Mouse (Mus musculus): ENCODE results near the gene Rab27a. TPM values are rescaled to one million over a fixed set of nuclear protein-coding genes. Genes with fewer than 3 reads are reported as not detected.
"Not testable (repeated sequence)": the region's sequence is repeated elsewhere in the genome, so short reads cannot be mapped to it uniquely, and the experiment has no call there.

Rab27a gene
- polyA plus RNA-seq, 1 experiment from 2014 or later: 2.9 TPM

DNA sequence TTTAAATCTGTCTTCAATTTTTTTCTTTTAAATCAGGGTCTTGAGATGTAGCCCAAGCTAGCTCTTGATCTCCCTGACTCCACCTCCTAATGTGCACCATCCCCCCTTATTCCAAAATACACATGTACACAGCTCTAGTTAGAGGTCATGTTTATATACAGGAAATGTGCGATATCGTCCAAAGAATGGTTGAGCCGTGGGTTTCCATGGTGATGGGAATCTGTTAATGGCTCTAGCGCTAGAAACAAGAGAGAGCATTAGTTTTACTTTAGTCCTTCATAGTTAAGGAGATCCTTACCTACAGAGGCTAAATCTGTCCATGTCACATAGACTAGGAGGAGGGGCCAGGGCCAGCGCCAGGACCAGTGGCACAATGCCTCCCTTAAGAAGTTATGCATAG is 5.2 kb downstream of the Rab27a start:
- Histone ChIP-seq H3K36me3 (no peaks in the 10 kb centered on the region), H3K9ac (no peak overlapping the region), H3K4me3 (no peak overlapping the region), H3K4me2 (replicated peaks) (no peak overlapping the region), H3K9me3 (replicated peaks) (no peaks in the 10 kb centered on the region), H3K4me1 (peaks cover 7% of the 10 kb centered on the region), H3K27me3 (peaks cover 2% of the 10 kb centered on the region; the same call in 1 of the 2 replicates), H3K27ac (no peak overlapping the region)
- 79% methylated on average over 5 of the region's 5 CpGs for WGBS
- ATAC-seq (ENCODE audit: low FRiP score): no peak

DNA sequence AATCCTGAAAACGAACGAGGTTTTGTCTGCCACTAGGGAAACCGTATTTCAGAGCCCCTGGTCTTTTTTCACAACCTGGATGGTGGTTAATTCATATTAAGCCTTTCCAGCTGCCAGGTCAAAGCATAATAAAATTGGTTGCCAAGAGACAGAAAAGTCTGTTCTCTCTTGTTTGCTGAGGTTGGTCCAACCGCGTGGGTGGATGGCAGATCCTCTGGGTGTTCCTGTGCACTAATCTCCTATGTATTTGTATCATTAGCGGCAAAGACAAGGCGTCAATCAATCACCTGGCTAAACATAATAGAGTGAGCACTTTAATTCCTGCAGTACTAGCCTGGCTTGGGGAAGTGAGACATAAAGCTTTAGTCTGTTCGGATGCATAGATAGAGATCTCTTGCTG is 6.0 kb downstream of the Rab27a start:
- no peak overlapping the region for H3K4me2 ChIP-seq (replicated peaks)
- no peaks in the 10 kb centered on the region for H3K9me3 ChIP-seq (replicated peaks)
- ATAC-seq (ENCODE audit: low FRiP score): no peak
- peaks cover 2% of the 10 kb centered on the region; the same call in 1 of the 2 replicates for H3K27me3 ChIP-seq
- H3K9ac ChIP-seq: no peak overlapping the region
- no peak overlapping the region for H3K27ac ChIP-seq
- 68% methylated on average over 8 of the region's 8 CpGs for WGBS
- no peaks in the 10 kb centered on the region for H3K36me3 ChIP-seq
- no peak overlapping the region for H3K4me3 ChIP-seq
- no peaks in the 10 kb centered on the region for H3K4me1 ChIP-seq

DNA sequence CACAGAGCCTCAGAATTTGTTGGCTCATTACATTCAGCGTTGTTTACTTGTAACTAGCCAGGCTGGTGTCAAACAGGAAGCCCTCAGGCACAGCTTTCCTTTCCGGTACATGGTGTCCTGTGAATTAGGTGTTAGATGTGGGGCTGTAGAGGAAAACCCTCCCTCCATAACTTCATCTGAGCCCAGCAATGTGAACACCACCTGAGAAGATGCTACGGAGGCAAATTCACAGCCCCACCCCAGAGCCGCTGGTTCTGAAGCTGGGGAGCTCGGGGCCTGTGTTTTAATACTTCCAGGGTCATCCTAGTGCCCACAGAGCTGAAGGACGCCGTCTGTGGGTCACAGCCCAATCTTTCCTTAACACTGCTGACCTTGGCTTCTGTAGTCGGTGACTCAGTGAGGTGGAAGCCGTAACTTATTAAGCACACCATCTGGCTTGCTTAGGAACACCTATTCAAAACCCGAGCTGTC is 10.8 kb downstream of the Rab27a start:
- no peak overlapping the region for H3K9ac ChIP-seq
- H3K9me3 ChIP-seq (replicated peaks): no peaks in the 10 kb centered on the region
- H3K27ac ChIP-seq: no peak overlapping the region
- ATAC-seq (ENCODE audit: low FRiP score): no peak
- H3K4me2 ChIP-seq (replicated peaks): no peak overlapping the region
- no peaks in the 10 kb centered on the region for H3K4me1 ChIP-seq
- H3K4me3 ChIP-seq: no peak overlapping the region
- 72% methylated on average over 10 of the region's 10 CpGs for WGBS
- H3K36me3 ChIP-seq: no peaks in the 10 kb centered on the region
- H3K27me3 ChIP-seq: no peaks in the 10 kb centered on the region

DNA sequence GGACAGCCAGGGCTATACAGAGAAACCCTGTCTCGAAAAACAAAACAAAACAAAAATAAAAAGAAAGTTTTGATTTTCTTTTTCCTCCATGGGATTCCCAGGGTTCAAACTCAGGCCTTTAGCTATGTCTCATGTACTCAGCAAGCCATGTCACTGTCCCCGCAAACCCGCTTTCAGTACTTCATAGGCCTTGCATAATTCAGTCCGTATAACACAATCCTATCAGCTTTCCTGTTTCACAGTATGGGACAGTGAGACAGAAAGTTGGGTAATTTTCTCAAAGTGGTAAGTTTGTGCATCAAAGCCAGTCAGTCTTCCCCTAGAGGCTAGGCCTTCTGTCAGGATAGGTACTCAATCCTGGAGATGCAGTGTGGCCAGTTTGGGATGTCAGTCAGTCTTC is 14.6 kb downstream of the Rab27a start:
- 87% methylated on average over 4 of the region's 4 CpGs for WGBS
- H3K27me3 ChIP-seq: no peaks in the 10 kb centered on the region

DNA sequence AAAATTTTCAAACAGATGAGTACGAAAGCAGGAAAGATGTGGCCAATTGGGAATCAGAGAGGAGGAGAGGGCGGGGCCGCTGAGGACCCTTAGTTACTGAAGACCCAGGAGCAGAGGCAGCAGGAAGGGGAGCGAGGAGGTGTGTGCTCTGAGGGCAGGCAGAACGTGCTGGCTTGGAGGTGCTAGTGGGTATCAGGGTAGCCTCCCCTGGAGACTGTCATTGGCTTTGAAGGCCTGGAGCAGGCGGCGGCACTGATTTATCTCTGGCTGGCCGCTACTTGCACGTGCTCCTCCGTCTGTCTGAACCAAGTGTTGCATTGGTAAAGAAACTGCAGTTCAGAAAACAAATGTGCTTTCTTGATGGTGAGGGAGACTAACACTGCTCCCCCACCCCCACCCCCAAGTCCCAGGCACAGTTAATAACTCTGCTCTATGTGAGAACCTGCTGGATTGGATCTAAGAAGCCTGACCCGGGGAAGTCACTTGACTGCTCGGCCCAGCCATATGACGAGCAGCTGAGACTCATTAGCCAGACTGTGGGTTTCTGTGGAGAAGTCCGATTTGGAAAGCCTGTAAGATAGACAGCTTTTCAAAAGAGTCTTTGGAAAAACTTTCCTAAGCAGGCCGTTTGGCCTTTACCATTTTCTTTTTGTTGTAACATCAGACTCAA is 19.1 kb downstream of the Rab27a start:
- no peak overlapping the region for H3K4me3 ChIP-seq
- no peaks in the 10 kb centered on the region for H3K36me3 ChIP-seq
- no peak overlapping the region for H3K9ac ChIP-seq
- no peaks in the 10 kb centered on the region for H3K9me3 ChIP-seq (replicated peaks)
- H3K4me1 ChIP-seq: peaks cover 23% of the 10 kb centered on the region
- H3K27ac ChIP-seq: no peak overlapping the region
- no peak; the same call in 1 of the 2 replicates for ATAC-seq (ENCODE audit: low FRiP score)
- H3K27me3 ChIP-seq: no peaks in the 10 kb centered on the region
- peak overlapping the region; percentile 39 for H3K4me2 ChIP-seq (replicated peaks)
- 29% methylated on average over 15 of the region's 15 CpGs for WGBS

More for the DNA sequence above, 14.6 kb downstream of the Rab27a start:
- H3K4me3 ChIP-seq: no peak overlapping the region
- H3K4me1 ChIP-seq: peaks cover 8% of the 10 kb centered on the region; the same call in 1 of the 2 replicates
- H3K9me3 ChIP-seq (replicated peaks): no peaks in the 10 kb centered on the region
- H3K27ac ChIP-seq: no peak overlapping the region
- no peaks in the 10 kb centered on the region for H3K36me3 ChIP-seq
- H3K9ac ChIP-seq: no peak overlapping the region
- H3K4me2 ChIP-seq (replicated peaks): no peak overlapping the region
- ATAC-seq (ENCODE audit: low FRiP score): no peak

DNA sequence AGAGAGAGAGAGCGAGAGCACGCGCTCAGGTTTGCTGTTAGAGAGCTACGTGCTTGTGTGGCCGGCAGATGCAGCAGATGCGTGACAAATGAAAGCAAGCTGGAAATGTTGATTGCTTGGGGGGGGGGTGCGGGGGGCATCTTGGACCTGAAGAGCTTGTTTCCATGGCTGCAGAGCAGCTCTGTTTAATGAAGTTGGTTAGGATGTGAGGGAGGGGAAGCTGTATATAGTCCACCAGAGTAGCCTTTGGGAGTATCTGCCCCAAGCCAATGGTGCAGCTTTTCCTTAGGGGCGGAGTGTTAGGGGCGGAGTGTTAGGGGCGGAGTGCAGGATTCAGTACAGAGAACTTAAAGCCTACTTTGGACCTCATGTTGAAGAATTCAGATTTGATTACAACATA is 22.4 kb downstream of the Rab27a start:
- Histone ChIP-seq H3K4me1 (peaks cover 23% of the 10 kb centered on the region), H3K27me3 (no peaks in the 10 kb centered on the region), H3K9me3 (replicated peaks) (no peaks in the 10 kb centered on the region), H3K9ac (no peak overlapping the region), H3K36me3 (no peaks in the 10 kb centered on the region), H3K4me2 (replicated peaks) (peak overlapping the region; percentile 15; the same call in 1 of the 2 replicates), H3K27ac (no peak overlapping the region), H3K4me3 (no peak overlapping the region)
- WGBS: 35% methylated on average over 10 of the region's 10 CpGs
- ATAC-seq (ENCODE audit: low FRiP score): peak; percentile 52; the same call in 1 of the 2 replicates

GRCm38 (mm10) chr9:73068230-73068679 is 23.6 kb downstream of the Rab27a start:
- Histone ChIP-seq H3K4me3 (no peak overlapping the region), H3K4me2 (replicated peaks) (no peak overlapping the region), H3K4me1 (peaks cover 22% of the 10 kb centered on the region), H3K27me3 (no peaks in the 10 kb centered on the region), H3K36me3 (no peaks in the 10 kb centered on the region), H3K9ac (no peak overlapping the region), H3K27ac (no peak overlapping the region), H3K9me3 (replicated peaks) (no peaks in the 10 kb centered on the region)
- WGBS: 53% methylated on average over 6 of the region's 6 CpGs
- no peak for ATAC-seq (ENCODE audit: low FRiP score)

GRCm38 (mm10) chr9:73068688-73069087 is 24.0 kb downstream of the Rab27a start:
- H3K4me1 ChIP-seq: peaks cover 18% of the 10 kb centered on the region
- no peaks in the 10 kb centered on the region for H3K9me3 ChIP-seq (replicated peaks)
- no peak for ATAC-seq (ENCODE audit: low FRiP score)
- no peak overlapping the region for H3K27ac ChIP-seq
- no peak overlapping the region for H3K9ac ChIP-seq
- H3K27me3 ChIP-seq: no peaks in the 10 kb centered on the region
- H3K4me3 ChIP-seq: no peak overlapping the region
- 88% methylated on average over 6 of the region's 6 CpGs for WGBS
- no peak overlapping the region for H3K4me2 ChIP-seq (replicated peaks)
- H3K36me3 ChIP-seq: no peaks in the 10 kb centered on the region

- Histone ChIP-seq H3K9ac (no peak overlapping the region), H3K27ac (no peak overlapping the region), H3K4me1 (peaks cover 15% of the 10 kb centered on the region), H3K4me2 (replicated peaks) (no peak overlapping the region), H3K27me3 (no peaks in the 10 kb centered on the region), H3K9me3 (replicated peaks) (no peaks in the 10 kb centered on the region), H3K36me3 (no peaks in the 10 kb centered on the region), H3K4me3 (no peak overlapping the region)
- no peak for ATAC-seq (ENCODE audit: low FRiP score)
- 79% methylated on average over 10 of the region's 10 CpGs for WGBS
Measured at GRCm38 (mm10) chr9:73070971-73071659, 26.5 kb downstream of the Rab27a start.

DNA sequence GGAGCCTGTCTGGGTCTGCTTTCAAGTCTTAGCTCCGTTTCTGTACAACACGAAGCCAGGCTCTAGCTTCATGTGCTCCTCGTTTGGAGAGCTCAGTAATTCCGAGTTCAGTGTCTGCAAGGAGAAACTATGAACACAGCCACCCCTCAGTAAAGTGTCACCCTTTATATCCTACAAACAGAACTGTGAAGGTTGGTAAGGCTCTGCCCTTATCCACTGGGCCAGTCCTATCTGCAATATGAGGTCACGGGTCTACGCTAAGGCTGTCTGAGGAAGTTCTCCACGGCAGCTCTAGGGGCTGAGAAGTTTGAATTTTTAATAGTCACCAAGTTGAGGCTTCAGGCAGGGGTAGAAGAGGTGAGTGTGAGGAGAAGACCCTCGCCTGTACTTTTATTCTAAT is 27.8 kb downstream of the Rab27a start:
- Histone ChIP-seq H3K4me1 (peaks cover 6% of the 10 kb centered on the region), H3K9ac (no peak overlapping the region), H3K36me3 (no peaks in the 10 kb centered on the region), H3K4me3 (no peak overlapping the region), H3K4me2 (replicated peaks) (no peak overlapping the region), H3K9me3 (replicated peaks) (no peaks in the 10 kb centered on the region), H3K27ac (no peak overlapping the region), H3K27me3 (no peaks in the 10 kb centered on the region)
- 81% methylated on average over 8 of the region's 8 CpGs for WGBS
- ATAC-seq (ENCODE audit: low FRiP score): no peak

DNA sequence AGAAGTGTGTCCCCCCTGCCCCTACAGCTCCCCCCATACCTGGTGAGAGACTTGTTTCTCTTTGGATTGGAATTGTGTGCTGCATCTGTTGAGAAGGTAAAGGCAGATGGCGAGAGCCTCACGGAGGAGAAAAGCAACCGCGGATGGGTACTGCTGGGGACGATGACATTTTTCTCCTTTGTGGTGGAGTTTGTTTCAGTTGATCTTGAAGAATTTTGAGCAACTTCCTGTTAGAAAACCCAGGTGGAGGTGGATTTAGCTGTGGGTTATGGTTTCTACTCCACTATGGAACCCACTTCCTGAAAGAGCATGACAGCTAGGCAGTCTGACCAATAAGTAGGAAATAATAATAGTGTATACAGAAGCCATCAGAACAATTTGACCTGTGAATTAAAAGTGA is 28.5 kb downstream of the Rab27a start:
- Histone ChIP-seq H3K4me1 (peaks cover 2% of the 10 kb centered on the region; the same call in 1 of the 2 replicates), H3K9me3 (replicated peaks) (no peaks in the 10 kb centered on the region), H3K27me3 (no peaks in the 10 kb centered on the region), H3K9ac (no peak overlapping the region), H3K27ac (no peak overlapping the region), H3K36me3 (no peaks in the 10 kb centered on the region), H3K4me2 (replicated peaks) (no peak overlapping the region), H3K4me3 (no peak overlapping the region)
- no peak for ATAC-seq (ENCODE audit: low FRiP score)
- WGBS: 96% methylated on average over 5 of the region's 5 CpGs

GRCm38 (mm10) chr9:73079349-73079748 is 34.7 kb downstream of the Rab27a start:
- not testable (repeated sequence) for H3K27ac ChIP-seq; H3K36me3 ChIP-seq; H3K27me3 ChIP-seq; H3K9me3 ChIP-seq (replicated peaks); H3K4me1 ChIP-seq; H3K4me2 ChIP-seq (replicated peaks); H3K4me3 ChIP-seq; H3K9ac ChIP-seq; ATAC-seq (ENCODE audit: low FRiP score)
- WGBS: 84% methylated on average over 11 of the region's 12 CpGs
